Mouse (Mus musculus): ENCODE data around the gene Pla2g2e.
"Not testable (repeated sequence)": the region's sequence is repeated elsewhere in the genome, so short reads cannot be mapped to it uniquely, and the experiment has no call there.

Gene Pla2g2e

DNA sequence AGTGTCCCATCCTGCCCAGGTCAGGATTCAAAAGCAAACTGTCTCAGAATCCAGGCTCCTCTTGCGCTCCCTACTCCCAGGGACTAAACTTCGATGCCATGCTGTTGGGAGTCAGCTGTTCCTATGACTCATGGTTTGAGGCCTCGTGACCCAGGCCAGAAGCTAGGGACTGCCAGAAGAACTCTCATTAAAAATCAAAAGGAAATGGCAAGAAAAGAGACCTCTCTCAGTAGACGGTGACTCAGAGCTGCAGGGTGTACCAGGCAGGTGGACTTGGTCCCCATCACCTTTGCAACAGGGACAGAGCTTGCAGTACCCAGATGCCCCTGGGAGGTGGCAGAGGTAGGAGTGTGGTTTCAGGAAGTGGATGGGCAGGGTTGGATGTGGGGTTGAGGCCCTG lies at the start of gene Pla2g2e:
Pla2g2e (plus strand) TSS at position 212 of the 400 bp plus-strand sequence.
- ATAC-seq (ENCODE audit: low TSS enrichment), result no peak

DNA sequence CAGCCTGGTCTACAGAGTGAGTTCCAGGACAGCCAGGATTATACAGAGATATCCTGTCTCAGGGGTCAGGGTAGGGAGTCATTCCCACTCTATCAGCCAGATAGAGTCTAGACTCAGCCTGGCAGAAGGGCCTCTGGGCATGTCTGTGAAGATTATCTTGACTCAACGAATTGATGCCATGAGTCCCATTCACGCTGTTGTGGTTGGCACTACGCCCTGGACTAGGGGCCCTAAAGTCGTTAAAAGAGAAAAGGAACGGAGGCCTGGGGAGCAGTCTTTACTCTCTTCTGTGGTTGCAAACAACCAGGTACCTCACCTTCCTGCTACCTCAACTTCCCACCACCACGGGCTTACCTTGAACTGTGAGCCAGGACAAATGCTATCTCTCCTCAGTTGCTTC lies 37.9 kb upstream of the Pla2g2e start:
- no peak for ATAC-seq (ENCODE audit: low TSS enrichment)

DNA sequence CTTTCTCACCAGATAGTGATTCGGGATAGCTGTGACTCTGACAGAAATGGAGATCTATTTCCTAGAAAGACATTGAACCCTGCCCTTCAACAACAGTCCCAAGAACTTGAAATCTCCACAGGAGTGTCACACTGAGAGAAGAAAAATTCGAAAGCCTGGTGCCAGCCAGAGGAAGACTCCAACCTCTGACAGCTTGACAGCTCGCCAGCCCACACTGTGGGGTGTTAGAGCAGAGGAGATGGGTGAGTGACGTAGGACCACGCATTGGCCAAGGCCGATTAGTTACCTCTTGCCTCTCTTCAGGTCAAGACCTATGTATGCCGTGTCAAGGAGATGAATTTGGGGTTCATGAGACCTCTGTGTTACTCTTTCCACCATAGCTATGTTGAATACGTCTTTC lies 37.0 kb upstream of the Pla2g2e start:
- no peak for ATAC-seq (ENCODE audit: low TSS enrichment)

DNA sequence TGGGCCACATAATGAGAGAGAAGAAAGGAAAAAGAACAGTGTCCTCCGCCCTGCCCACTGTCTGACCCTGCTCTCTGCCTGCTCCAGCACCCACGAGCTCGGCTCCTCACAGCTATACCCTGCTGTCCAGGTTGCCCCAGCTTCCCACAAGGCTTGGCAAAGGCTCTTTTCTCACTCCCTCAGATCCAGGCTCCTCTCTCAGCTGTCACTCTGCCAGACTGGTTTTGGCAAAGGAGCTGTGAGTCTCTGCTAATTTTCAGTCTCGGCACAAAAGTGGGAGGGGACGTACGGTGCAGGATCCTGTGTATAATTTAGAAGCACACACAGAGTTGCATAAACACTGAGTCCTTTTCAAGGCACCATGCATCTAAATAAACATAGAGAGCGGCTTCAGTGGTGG lies 36.4 kb upstream of the Pla2g2e start:
- ATAC-seq (ENCODE audit: low TSS enrichment), result peak; percentile 97

DNA sequence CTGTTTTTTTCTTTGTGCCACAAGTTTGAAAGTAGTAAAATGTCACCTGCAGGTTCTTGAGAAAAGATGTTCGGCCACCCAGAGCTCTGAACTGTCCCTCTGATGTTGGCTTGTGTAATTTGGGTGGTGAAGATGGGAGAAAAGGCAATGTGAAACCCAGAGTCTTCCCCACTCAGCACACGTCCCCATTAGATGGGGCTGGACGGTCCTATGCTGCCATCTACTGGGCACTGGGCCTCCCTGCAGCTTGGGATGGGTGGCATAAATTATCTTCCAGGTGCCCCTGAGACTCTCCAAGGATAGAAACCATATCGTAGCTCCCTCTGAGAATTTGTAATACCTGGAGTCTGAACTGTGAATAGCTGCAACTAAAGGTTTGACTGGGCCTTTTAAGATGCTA lies 26.3 kb upstream of the Pla2g2e start:
- peak; percentile 64; the same call in 1 of the 2 replicates for ATAC-seq (ENCODE audit: low TSS enrichment)

DNA sequence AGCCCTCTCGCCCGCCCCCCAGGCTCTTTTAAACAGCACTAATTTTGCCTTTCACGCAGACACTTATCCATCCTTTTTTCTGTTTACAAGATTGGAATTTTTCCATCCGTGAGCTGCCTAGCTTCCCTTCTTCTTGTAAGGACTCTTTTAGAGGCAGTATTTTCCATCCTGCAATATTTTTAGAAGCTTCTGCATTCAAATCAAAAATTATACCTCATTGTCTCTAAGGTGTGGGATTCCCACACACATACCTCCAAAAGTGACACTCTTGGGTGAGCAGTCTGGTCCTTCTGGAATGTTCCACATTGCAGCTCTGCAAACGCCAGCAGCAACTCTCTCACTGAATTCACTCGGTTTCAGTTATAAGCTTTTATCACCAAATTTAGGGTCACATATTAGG lies 24.8 kb upstream of the Pla2g2e start:
- ATAC-seq (ENCODE audit: low TSS enrichment), result no peak

DNA sequence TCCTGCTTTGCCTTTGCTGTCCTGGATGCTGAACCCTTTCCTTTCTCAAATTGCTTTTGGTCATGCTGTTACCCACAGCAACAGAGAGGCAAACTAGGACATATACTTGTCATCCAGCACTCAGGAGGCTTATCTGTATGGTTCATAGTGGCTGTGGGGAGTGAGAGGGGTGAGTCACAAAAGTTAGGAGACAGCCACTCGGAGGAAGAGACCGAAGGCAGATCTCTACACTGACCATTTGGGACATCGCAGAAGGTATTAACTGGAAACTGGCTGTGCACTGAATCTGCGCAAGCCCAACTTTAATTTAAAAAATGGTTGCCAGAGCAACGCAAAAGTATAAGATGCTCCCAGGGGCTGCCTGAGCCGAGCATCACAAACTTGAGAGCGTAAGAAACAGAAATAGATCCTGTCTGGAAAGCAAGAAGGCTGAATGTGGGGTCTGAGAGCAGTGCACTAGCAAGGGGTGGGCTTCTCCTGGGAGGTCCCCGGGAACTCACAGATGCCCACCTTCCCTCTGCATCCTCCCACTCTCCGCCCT lies 22.6 kb upstream of the Pla2g2e start:
- ATAC-seq (ENCODE audit: low TSS enrichment), result no peak

DNA sequence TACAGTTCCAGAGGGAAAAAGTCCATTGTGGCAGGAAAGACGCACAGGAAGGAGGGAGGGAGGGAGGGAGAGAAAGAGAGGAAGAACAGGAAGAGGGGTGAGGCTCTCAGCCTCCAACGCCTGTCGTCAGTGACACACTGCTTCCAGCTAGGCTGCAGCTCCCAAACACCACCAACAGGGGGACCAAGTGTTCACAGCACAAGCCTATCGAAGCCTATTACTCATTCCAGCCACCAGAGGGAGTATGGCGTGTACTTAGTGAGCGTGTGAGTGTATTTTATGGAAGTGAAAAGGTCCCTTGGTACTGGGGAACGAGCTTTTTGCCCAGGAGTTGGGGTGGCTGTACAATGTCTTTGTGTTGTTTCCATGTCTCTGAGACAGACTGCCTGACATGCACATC lies 21.3 kb upstream of the Pla2g2e start:
- ATAC-seq (ENCODE audit: low TSS enrichment), result peak; percentile 14; the same call in 1 of the 2 replicates

DNA sequence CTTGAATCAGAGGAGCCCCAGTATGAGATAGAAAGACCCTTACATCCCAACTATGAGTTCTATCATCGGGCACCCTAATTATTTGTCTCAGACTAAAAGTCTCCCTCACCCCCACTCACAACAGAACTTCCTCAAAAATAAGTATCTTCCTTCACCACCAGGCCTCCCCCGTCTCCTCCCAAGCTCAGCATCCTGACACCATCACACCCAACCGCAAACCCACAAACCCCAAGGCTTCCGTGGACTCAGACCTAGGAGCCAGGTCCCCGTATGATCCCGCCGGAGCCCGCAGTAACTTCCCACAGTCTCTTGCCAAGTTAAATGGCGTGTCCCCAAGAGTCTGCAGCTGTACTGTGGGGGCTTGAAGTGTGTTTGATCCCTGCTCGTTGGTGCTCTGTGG lies 20.2 kb upstream of the Pla2g2e start:
- no peak for ATAC-seq (ENCODE audit: low TSS enrichment)

DNA sequence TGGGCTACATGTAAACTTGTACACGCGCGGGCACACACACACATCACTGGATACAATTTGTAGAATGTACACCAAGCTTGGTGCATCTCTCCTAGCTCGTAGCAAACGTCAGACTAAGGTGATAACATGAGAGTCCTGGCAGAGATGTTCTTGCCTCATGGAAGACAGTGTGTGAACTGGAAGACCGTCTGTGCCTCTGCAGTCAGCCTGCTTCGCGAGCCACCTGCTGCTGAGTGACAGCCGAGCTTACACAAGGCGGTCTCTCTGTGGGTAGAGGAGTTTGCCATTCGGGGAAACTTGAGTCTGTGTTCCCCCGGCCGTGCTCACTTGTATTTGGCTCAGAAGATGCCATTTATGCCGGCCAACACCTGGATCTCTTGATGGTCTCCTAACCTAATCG lies 19.3 kb upstream of the Pla2g2e start:
- peak; percentile 36 for ATAC-seq (ENCODE audit: low TSS enrichment)

DNA sequence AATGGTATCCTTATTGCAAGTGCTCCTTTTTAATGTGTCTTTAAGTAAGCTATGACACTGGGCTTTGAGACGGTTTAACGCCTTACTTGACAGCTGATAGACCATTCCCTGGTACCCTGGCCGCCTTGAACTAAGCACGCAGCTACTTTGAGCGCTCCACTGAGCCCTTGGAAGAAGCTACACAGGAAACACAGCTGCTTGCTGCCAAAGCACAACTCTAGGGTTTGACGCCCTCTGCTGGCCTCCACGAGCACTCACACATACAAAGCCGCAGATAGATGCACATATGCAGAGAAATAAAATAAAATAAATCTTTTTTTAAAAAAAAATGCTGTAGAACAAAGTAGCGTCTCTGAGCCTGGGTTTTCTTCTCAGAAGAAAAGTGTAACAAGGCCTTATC lies 18.5 kb upstream of the Pla2g2e start:
- ATAC-seq (ENCODE audit: low TSS enrichment), result 0 out of 2 replicates have a peak, but pooled peaks have one; percentile 19

DNA sequence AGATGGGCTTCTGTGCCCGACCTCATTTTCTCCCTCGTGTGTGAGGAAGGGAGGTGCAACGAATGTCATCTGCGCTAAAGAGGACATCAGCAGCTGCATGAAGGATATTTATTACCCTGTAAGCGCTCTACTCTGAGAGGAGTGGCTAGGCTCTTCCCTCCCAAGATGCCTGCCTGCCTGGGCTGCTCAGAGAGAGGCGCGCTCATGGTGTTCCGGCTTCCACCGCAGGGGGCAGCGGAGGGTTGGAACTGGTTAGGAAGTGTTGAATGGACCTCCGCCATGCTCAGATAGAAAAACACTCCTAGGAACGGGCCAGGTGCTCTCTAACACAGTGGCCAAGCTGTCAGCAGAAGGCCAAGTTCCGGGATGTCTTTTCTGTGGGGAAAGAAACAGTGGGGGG lies 18.0 kb upstream of the Pla2g2e start:
- ATAC-seq (ENCODE audit: low TSS enrichment), result peak; percentile 47

DNA sequence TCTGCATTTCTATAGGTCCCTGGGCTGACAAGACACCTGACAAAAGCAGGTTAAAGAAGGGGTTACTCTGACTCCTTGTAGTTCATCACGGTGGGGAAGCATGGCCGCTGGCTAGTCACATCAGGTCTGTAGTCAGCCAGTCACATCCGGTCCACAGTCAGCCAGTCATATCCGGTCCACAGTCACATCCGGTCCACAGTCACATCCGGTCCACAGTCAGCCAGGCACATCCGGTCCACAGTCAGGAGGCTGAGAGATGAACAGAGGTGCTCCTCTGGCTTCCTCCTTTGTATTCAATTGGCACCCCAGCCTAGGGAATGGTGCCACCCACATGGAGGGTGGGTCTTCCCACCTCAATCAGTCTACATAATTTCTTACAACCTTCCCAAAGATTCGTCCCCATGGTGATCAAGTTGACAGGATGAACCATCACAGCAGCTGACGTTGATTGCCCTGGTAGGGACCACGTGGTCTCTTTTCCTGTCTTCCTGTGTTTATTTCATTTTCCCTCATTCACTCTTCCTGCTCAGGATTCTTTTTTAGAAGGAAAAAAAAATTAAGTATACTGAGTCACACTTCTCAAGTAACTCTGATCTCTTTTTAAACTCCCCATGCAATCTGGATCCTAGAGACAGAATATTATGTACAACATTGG lies 14.3 kb upstream of the Pla2g2e start, which contains the start of gene Pla2g5:
Pla2g5 (minus strand) TSS at position 139 of the 655 bp plus-strand sequence.
- ATAC-seq (ENCODE audit: low TSS enrichment), result no peak

DNA sequence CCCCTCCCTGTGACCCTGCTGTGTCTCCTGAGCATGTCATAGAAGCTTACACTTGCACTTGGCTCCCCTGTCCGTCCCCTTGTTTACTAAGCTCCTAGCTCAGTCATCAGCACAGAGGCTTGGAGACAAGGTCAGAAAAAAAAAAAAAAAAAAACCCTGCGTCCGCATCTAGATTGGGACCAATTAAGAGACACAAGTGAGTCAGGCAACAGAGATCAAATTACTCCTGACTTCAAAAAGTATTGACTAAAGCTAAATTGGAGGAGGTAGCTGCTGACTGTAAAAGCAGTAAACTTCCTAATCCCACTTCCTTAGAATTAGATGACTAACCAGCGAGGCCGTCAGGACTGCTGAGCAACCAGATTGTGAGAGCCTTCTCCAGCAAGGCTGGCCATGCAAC lies 12.7 kb upstream of the Pla2g2e start:
- no peak for ATAC-seq (ENCODE audit: low TSS enrichment)

DNA sequence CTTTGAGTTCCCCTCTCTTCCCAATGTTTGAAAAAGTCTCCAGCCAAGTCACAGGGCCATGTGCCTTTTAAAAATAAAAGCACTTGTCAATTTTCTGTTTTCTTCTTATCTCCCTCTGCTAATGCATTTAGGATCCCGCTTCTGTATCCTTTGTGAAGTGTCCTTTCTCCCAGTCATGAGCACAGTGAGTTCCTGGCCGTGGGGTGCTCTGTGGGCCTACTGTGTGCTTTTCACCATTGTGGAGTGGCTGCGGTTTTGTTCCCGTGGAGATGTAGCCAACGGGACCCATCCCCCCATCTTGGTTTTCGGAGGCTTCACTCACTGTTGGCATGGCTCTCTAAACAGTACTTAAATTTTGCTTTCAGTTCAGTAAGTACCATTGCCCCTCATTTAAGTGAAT lies 11.8 kb upstream of the Pla2g2e start:
- ATAC-seq (ENCODE audit: low TSS enrichment), result no peak

DNA sequence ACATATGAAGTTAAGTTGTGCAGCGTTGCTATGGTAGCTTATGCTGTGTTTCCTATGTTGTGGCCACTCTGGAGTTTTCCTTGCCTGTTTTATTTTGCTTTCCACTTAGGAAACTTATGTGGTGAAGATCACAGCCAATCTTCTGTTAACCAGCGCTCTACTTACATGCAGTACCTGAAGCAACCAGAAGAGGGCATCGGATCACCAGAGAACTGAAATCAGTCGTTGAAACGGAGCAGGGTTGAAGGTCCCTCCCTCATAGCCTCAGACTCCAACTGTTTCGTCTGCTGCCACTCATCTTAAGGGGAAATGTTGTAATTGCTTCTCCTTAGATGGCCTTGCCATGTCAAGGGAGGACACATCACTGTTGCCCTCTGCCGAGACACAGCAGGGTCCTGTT lies 11.3 kb upstream of the Pla2g2e start:
- ATAC-seq (ENCODE audit: low TSS enrichment), result peak; percentile 38; the same call in 1 of the 2 replicates

DNA sequence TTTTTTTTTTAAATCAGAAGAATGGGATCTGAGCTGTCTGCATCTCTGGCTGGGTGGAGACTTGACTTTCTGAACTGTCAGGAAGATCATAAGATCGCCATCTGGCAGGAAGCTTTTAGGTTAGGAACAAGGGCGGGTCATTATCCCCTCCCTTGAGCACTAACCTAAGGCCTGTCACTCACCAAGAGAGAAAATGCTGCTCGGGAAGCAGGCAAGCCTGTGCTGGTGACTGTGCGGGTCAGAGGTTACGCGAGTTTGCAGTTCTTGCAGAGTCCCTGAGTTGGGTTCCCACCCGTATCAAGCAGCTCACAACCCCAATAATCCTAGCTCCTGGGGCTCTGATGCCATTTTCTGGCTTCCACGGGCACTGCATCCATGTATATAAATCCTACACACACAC lies 9.1 kb upstream of the Pla2g2e start:
- no peak for ATAC-seq (ENCODE audit: low TSS enrichment)

DNA sequence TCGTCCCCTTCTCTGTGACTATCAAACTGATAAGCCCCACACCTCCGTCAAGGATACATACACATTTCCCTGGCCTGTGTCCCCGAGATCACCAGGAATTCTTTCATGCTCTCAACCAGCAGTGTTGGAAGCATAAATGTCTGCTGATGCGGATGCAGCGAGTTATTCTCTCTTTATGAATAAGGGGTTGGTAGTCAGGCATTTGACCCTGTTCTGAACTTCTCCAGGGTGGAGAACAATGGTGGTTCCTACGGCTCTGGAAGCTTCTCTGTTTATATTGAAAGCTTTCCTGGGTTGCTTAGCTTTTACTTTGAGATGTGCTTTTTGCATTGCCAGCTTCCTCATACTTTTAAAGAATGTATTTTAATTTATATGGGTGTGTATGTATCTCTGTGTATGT lies 3.9 kb upstream of the Pla2g2e start, which contains the start of gene Gm13030:
Gm13030 (minus strand) TSS at position 101 of the 400 bp plus-strand sequence.
- ATAC-seq (ENCODE audit: low TSS enrichment), result no peak

DNA sequence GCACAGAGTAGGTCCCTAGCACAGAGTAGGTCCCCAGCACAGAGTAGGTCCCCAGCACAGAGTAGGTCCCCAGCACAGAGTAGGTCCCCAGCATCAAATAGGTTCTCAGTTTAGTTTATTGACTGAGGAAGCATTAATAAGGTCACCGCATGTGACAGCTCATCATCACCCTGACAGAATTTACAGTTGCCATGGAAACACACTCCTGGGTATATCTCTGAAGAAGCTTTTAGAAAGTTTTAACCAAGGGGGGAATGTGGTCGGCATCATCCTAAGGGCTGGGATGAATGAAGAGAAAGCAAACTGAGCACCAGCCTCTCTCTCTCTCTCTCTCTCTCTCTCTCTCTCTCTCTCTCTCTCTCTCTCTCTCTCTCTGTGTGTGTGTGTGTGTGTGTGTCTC lies 2.5 kb upstream of the Pla2g2e start:
- not testable (repeated sequence) for ATAC-seq (ENCODE audit: low TSS enrichment)

DNA sequence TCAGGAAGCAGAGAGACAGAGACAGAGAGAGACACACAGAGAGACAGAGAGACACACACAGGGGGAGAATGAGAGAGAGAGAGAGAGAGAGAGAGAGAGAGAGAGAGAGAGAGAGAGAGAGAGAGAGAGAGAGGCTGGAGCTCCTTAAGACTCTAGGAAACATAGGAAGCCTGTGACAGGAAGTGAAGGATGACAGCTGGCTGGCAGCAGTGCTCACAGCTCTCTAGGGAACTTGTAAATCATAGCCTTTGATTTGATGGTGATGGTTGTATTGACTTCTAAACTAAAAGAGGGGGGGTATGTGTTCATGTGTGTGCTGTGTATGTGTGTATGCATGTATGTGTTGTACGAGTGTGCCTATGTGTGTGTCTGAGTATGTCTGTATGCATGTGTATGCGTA lies 1.8 kb upstream of the Pla2g2e start:
- no peak for ATAC-seq (ENCODE audit: low TSS enrichment)

DNA sequence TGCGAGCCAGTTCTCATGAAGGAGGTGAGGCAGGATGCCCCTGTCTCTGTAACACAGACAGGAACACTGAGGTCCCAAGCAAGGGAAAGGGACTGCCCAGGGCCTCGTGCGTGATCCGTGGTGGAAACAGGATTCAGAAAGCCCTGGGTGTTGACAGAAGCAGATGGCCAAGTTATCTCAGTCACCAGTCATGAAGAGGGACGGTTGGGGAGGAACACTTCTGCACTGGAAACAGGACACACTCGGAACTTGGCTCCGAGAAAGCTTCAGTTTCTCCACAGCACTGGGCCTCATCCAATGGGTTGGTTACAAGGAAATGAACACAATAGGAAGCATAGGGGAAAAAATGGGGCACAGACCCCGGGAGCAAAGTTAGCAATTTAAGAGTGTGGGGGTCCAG lies 1.0 kb downstream of the Pla2g2e start:
- ATAC-seq (ENCODE audit: low TSS enrichment), result no peak

DNA sequence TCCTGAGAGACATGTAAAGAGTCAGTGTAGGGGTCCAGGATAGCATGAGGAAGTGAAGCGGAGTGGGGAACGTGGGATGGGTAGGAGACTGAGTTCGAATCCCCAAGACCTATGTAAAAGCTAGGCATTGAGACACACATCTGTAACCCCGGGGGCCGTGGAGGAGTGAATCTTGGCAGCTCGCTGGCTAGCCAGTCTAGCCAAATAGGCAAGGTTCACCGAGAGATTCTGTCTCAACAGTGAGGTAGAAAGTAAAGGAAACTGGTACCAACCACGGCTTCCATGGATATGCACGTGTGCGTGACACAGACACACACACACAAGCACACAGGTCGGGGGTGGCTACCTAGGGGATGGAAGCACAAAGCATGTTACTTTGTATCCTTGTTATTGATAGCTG lies 2.1 kb downstream of the Pla2g2e start:
- ATAC-seq (ENCODE audit: low TSS enrichment), result no peak

DNA sequence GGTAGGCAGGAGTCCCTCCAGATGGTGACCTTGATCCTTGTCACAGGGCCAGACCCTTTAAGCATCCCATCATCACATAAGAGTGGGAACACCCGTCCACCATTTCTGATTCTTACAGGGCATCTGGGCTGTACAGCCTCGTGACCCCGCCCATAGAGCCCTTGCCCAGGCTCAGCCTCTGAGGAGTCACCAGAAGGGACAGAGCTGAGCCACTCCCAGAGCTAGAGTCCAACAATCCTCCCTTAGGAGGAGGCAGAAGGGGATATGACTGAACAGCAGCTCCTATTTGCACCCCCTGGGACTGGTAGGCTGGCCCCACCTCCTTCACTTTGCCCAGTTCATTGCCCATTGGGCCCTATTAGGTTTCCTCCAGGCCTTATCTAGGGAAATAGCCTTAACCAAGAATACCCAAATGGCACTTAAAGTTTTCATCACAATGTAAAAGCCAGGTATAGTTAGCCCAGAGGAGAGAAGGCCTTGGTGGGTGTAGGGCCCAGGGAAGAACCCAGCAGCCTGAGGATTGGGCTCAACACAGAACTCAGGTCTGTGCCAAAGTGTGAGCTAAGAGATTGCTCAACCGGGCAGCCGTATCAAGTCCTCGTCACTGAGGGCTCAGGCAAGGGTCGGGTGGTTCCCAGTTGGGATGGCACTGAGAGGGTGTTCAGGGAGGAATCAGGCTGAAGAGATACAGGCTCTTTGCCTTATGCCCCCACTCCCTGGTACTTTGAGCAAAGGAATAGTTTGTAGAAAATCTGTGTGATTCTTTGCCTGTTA lies 3.3 kb downstream of the Pla2g2e start:
- no peak for ATAC-seq (ENCODE audit: low TSS enrichment)
